Mouse (Mus musculus): ENCODE measurements around the gene Gna15.

The Gna15 gene

DNA sequence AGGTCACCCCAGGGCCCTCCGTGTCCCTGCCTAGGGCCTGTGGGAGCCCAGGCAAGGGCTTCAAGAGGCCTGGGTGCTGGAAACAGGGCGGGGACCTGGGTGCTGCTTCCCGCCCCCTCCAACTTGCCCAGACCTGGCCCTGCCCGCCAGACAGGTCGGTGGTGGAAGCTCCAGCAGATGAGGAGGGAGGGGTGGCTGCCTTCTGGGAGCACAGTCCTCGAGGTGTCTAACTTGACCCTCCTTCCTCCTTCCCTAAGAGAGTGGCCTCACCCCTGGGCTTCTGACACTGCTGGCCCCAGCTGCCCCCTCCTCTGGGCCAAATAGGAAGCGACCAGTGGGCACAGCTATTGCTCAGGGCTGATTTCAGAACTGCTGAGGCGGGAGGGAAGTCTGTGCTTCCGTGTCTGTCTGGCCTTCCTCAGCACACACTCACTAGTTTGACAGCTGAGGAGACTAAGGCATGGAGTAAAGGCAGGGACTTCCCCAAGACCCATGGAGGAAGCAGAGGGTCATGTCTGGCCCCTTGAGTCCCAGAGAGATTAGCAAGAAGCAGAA, at the start of gene Gna15:
TSS of gene Gna15 (minus strand) at position 175 of the 555 bp plus-strand sequence.
- DNase-seq (ENCODE audit: low read depth): no peak

DNA sequence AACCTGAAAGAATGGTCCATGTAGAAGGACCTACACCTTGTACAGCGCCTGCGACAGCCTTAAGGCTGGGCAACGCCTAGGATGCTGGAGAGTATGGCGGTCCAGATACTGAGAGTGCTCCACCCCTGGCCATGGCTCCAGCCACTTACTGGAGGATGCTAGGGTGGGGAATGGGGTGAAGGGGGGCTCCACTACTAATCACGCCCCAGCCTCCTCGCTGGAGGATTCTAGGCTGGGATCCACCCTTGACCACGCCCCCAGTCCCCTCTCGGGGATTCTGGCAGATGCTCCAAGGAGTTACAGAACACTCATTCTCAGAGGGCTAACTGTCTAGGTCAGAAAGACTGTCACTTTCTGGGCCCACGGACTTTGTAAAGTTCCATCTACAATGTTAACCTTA, 49.0 kb upstream of the Gna15 start:
- no peak for DNase-seq (ENCODE audit: low read depth)

DNA sequence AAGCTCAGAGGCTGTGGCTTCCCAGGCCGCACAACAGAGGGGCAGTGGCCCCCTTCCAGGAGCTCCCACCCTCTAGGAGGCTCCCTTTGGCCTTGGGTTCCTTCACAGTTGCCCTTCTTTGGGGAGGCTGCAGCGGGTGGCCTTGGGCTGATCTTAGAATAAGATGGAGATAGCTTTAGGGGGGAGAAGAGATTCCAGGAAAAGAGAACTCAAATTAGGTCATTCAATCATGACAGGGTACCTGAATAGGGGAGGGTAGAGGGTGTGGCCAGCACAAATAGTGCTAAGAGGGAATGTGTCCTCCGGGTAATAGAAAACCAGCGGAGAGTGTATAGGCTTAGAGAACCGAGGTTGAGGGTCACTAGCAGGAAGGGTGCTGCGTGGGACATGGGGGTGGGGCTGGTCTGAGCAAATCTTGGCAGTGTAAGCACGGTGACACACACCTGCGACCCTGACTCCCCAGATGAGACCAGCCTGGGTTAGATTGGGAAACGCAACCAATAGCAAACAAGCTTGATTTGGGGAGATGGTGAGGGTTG, 48.2 kb upstream of the Gna15 start:
- no peak for DNase-seq (ENCODE audit: low read depth)

DNA sequence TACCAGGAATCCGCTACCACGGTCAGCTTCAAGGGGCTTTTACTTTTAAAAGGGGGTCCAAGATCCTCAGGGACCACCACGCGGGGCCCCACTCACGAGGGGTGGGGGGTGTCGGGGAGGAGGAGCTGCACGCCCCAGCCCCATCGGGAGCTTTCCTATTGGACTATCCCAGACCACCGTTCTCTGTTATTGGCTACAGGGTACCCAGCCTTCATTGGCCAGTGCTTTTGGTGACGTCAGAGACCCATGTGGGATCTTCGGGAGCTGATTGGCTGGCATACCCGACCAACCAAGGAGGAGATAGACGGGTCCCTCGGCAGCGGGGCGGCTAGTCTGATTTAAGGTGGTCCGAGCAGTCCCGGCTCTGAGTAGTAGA, 47.5 kb upstream of the Gna15 start:
- peak; percentile 98 for DNase-seq (ENCODE audit: low read depth)

DNA sequence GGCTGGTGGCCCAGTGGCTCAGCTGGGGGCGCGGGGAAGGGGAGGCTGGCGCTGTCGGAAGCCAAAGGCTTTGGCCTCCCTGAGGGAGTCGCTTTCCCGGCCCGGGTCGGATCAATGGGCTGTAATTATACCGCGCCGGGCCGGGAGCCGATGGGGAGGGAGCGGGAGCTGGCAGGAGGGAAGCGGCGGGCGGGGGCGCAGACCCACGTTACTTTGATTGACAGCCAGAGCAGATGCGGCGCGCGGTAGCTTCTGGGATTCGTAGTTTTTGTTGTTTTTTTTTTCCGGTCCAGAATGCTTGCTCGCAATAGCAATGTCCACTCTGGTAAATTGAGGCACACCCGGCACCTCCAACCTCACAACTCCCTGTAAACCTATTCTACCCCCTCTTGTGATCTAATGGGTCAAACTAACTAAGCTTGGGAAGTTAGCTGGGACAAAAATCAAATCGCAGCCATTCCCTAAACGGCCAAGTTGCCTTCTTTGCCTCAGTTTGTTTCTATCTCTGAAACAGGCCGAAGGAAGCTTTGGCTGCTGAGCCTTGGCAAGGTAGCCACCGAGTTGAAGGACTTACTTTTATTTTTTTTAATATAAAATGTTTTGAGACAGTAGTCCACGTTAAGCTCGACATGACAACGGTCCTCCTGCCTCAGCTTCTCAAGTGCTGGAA, 46.9 kb upstream of the Gna15 start:
- peak; percentile 71 for DNase-seq (ENCODE audit: low read depth)

DNA sequence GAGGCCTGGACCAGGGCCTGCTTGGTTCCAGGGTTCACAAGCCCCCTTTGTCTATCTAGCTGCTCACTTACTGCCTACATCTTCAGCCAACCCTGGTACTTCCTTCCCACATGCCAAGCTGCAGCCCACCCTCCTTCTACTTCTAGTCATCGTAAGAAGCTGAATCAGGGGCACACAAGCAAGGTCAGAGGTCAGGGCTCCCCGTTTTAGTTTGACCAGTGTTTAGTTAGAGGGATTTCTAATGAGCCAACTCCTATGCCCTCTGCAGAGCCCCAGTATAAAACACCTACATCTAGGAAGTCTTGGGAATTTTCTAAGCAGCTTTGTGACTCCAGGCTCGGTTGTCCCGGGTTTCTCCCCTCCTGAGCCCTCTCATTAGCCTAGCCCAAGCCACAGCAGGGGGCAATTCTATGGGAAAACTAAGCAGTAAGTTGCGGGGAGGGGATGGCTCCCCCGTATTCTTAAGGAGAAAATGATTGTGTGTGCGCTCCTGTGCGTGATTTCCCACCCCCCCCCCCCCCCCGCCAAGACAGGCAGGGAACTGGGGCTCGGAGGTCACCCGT, 46.3 kb upstream of the Gna15 start:
- DNase-seq (ENCODE audit: low read depth): no peak

DNA sequence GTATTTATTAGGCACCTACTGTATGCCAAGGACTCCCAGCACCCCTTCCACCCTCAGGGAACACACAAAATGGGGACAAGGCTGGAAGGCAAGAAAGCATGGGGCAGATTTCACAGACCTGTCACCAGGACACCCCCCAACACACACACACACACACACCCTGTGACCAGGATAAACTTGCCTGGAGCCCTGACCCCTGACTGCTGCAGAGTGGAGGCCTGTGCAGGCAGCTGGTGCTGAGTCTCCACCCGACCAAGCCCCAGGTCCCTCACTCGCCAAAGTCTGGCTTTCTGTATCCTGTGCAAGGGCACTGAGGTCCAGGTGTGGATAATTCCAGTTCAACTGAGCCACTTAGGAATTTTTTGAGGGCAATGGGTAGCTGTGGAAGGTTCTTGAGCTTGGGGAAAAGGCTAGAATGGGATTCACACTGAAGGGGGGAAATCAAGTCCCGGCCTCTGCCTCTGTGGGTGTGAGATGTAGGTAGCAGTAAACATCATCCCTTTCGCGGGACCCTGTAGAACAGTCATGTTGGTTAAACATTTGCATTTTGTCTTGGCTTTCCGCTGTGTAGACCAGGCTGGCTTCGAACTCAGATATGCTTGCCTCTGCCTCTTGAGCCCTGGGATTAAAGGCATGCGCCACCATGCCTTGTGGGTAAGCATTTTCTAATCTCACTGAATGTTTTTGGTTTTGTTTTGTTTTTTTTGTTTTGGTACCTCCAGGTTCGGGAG, 45.6 kb upstream of the Gna15 start:
- no peak for DNase-seq (ENCODE audit: low read depth)

DNA sequence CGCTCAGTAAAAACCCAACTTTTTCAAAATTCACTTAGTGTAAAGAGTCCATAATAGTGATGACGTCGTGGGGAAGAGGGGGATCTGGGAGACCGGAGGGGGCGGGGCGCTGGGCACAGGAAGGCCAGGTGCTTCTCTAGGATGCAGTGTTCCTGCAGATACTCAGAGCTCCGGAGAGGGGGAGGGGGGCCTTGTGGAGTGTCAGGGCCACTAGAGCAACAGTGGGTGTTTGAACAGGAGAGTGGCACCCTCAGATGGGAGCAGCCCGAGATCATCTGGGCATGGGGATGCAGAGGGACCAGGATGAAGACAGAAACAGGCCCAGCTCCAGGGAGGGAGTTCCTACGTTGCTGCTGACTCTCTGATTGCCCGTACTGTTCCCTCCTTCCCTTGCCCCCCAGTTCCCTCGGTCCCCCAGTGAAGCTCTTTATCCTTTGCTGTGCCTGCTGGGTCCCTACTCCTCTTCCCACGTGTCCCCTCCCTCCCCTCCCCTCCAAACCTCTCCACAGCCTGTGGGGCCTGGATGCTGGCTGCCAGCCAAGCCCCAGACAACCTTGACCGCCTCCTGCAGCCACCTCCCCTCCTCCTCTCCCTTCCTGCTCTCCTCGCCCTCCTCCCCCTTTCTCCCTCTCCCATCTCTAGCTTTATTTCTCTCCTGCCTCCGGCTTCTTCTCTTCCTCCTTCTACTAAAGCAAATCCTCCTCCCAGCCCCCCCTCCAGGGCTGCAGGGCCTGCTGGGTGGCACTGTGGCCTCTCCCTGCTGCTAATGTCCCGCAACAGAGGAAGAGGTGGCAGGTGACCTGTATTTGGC, 44.6 kb upstream of the Gna15 start:
- DNase-seq (ENCODE audit: low read depth): no peak

DNA sequence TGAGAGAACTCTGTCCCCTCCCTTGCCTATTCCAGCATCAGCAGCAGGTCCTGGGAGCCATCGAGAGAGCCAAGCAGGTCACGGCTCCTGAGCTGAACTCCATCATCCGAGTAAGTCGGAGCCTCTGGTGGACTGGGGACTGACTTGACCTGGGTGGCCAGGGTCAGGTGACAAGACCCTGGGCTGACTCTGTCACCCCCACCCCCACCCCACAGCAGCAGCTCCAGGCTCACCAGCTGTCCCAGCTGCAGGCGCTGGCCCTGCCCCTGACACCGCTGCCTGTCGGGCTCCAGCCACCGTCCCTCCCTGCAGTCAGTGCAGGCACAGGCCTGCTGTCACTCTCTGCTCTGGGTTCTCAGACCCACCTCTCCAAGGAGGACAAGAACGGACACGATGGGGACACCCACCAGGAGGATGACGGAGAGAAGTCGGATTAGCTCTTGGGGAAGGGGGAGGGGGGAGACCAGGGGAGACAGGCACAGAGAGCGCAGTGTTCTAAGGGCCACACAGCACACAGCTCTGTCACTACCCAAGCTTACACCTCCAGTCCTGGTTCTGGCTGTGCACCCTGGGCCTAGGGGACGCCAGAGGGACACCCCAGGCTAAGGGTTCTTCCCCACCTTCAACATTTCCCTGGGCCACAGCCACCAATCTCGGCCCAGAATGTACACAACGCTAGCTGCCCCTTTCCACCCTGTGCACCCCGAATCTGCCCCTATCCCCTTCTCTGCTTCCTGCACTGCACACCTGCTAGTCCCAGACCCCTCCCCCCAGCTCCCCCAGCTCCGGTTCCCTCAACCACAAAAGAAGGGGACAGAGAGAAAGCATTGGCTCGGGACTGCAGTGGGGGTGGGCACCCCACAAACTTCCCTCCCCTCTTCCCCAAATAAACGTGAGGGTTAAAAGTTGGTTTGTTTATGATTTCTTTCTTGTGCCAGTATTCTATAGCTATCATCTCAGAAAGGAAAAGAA, 41.5 kb upstream of the Gna15 start:
- no peak for DNase-seq (ENCODE audit: low read depth)

DNA sequence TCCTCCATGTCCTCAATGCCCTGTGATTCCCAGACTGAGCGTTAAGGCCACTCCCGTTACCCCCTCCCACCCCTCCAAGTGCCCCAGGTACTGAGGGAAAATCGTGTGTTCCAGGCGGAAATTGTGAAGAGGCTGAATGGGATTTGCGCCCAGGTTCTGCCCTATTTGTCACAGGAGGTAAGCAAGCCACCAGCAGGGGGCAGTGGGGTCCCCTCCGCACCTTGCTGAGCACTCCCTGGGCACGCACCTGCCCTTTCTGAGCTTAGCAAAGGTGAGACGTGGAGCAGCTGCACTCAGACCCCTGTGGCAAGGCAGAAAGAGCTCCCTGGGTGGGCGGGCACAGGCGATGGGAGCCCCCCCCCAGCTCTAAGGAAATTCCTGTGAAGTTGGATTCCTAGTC, 40.7 kb upstream of the Gna15 start:
- DNase-seq (ENCODE audit: low read depth): no peak

DNA sequence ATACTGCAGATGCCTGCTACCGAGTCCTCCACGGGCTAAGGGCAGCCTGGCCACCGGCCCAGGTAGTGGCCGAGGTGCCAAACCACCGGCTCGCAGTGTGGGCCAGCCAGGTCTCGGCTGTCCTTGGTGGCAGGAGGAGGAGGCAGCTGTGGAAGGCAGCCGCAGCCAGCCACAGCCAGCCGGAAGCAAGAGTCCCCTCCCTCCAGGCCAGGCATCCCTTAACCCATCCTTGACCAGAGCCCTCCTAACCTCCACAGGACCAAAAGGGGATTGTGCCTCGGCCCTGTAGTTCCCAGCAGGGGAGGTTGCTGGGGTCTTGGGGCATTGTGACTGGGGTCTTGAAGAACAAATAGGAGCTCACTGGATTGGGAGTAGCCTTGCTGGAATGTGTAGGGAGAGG, 40.2 kb upstream of the Gna15 start:
- peak; percentile 61 for DNase-seq (ENCODE audit: low read depth)

DNA sequence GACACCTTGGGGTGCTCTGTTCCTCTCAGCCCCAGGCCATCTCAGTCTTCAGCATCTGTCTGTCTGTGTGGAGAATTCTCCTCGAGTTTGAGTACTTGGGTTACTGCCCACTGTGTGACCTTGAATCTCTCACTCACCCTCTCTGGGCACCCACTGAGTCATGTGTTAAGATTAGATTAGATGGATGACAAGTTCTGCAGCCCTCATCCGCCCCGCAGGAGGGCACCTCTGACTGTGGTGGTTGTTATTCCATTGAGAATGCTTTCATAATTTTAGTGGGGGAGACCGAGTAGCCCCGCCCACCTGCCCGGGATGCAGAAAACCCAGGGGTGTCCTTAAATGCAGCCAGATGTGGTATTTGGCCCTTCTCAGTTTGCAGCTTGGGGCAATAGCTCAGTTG, 39.5 kb upstream of the Gna15 start:
- DNase-seq (ENCODE audit: low read depth): peak; percentile 64

DNA sequence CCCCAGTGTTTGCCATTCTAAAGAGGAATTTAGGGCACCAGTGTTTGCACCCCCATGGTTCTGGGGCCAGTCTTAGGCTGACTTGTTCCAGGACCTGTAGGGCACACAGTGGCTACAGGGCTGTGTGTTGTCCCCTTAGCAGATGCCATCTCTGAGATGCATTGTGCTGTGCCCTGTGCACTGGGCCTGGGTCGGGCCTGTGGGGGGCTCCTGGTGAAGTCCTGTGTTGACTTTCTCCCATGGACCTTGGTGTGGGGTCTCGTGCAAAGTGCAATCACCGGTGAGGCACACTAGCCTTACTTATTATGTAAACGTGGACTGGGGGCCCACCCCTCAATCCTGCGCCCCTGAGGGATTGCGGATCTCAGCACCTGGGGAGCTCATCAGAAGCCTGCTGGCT, 38.4 kb upstream of the Gna15 start:
- DNase-seq (ENCODE audit: low read depth): no peak

DNA sequence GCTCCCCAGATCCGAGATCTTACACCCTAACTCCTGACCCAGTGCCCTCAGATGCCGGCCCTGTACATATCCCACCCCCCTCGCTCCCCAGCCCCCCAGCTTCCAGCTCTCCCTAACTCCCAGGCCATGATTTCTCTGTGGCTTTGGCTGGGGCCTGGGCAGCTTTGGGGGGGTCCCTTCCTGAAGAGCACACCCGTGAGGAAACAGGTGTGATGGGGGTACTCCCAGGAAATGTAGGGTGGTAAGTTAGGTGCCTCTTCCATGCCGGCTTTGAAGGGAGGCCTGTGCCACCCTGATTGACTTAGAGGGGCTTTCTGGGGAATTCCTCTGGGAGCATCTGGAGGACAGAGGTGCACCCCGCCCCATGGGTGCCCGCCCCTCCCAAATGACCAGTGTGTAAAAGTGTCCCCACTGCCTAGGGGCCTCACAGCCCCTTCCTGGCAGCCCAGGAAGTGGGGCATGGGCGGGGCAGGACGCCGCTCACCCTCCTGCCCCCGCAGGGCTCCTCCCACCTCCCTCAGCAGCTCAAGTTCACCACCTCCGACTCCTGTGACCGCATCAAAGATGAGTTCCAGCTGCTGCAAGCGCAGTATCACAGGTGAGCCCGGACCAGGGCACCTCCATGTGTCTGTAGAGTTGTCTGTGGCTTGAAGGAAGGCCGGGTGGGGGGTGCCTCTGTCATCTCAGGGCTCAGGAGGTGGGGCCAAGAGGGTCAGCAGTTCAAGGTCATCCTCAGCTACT, 36.9 kb upstream of the Gna15 start:
- no peak for DNase-seq (ENCODE audit: low read depth)

DNA sequence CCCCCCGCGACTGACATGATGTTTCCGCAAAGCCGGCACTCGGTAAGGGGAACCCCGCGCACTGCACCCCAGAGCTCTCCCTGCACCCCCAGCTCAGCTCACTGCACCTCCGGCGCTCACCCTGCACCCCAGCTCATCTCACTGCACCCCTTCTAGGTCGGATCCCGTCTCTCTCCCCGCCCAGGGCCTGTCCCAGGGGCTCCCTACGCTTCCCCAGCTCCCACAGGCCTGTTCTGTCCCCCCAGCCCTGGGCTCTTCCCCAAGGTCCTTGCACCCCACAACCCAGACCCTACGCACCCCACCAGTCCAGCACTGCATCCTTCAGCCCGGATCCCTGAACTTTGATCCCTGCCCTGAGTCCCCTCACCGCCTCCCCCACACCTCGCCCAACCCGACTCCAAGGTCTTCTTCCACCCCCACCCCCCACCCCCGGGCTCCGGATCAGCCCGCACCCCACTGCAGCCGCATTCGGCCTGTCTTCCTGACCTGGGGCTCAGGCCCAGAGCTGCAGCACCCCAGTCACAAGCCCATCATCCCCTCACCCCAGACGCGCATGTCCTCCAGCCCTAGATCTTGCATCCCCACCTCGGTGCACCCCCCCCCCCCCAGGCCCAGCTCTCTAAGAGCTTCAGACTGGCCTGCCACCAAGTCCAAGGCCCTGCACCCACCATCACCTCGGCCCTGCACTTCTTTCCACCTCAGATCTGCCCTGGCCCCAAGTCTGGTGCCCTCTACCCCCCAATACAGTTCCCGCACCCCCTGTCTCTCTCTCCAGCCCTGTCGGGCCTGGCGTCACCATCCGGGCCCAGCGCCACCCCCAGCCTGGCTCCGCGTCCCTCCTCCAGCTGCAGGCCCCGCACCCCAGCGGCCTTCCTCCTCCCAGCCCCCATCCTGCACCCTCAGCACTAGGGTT, 35.9 kb upstream of the Gna15 start:
- DNase-seq (ENCODE audit: low read depth): no peak

DNA sequence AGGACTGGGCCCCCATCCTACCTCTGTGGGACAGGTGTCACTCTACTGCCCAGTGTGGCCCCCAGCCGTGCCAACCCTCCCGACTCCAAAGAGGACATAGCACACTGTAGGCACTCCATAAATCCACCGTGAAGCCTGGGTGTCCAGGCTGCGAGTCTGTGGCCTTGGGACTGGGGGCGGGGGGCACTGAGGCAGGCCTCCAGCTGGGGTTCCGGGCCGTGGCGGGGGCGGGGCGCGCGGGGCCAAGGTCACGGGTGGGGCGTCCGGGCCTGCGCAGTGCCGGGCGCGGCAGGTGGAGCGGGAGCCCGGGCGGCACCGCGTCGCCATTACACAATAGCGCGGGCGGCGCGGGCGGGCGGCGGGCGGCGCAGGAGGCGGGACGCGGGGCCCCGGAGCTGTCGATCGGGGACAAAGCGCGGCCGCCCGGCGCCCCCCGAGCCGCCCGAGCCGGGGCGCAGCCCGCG, 35.2 kb upstream of the Gna15 start, which contains the start of gene Aes:
TSS of gene Aes (plus strand) at position 326 of the 464 bp plus-strand sequence.
- DNase-seq (ENCODE audit: low read depth): no peak

DNA sequence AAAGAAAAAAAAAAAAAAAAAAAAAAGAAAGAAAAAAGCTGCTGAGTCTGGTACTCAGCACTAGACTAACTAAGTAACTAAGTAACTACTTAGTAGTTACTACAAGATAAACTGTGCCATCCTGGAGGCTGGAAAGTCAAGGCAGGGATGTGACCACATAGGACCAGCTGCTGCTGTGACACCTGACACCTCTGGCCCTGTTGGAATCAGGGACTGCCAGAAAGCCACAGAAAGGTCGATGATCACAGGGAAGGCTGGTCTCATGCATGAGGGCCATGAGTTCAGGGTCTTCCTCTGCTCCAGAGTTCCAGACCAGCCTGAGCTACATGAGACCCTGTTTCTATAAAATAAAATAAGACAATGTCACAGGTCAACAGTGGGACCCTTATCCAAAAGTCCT, 33.5 kb upstream of the Gna15 start:
- DNase-seq (ENCODE audit: low read depth): no peak

DNA sequence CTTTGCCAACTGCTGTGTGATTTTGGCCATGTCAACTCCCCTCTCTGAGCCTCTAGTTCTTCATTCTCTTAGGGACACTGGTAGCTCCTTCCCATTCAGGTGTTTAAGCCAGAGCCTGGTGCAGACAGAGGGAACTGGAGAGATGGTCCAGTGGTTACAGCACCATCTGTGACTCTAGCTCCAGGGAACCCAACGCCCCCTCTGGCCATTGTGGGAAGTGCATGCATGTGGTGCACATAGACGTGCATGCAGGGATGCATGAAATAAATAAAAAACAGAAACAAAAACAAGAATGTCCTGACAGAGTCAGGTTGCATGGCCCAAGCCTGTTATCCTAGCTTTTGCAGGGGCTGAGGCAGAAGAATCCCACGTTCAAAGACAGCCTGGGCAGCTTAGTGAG, 32.3 kb upstream of the Gna15 start:
- DNase-seq (ENCODE audit: low read depth): no peak
